Mouse (Mus musculus) myocyte (in vitro differentiated cells): Measurements from ENCODE around the gene Mapk8ip1.

ENCODE experiments used
- POLR2A ChIP-seq: IDR thresholded peaks from one replicate; pipeline ENCODE4 v1.6.1; 2011; ENCODE audit warnings: low read depth, mild to moderate bottlenecking, control low read depth, moderate library complexity; ENCODE audit not compliant: insufficient read length
- USF1 ChIP-seq: IDR thresholded peaks from one replicate; pipeline ENCODE4 v1.6.1; 2011; ENCODE audit warnings: low read depth, mild to moderate bottlenecking, control low read depth, moderate library complexity

DNA sequence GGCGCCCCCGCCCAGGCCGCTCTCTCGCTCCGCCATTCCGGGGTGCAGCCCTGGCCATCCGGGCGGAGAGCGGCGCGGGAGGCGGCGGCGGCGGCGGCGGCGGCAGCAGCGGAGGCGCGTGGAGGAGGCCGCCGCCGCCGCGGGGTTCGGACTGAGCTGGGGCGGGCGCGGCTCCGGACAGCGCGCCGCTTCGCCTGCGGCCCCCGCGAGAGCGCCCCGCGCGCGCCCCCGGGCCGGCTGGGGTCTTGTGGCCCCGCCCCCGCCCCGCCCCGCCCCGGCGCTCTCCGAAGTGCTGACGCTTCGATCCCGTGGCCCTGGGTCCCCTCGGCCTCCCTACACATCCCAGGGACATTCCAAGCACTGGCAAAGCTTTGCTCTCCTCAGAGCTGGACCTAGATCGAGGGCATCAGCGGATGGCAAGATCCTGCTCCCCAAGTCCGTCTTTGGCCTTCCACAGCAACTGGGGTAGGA is at the start of gene Mapk8ip1:
- TF ChIP-seq POLR2A (no peak), USF1 (no peak)
